Mouse (Mus musculus) embryonic facial prominence, embryonic 15.5 days (tissue): ENCODE measurements around the gene Rmi2. TPM values are rescaled to one million over a fixed set of nuclear protein-coding genes. Genes with fewer than 3 reads are reported as not detected.
"Not testable (repeated sequence)": the region's sequence is repeated elsewhere in the genome, so short reads cannot be mapped to it uniquely, and the experiment has no call there.

ENCODE experiments used
- ATAC-seq: fragments of 200-750 bp; cut with Nextera tagmentation; 2 replicates; pipeline ENCODE4 v1.8.0; 2017; ENCODE audit warnings: low read depth, moderate TSS enrichment; ENCODE audit not compliant: insufficient number of reproducible peaks, low FRiP score, low TSS enrichment
- H3K27ac ChIP-seq: fragments of 300-500 bp; sonication (generic); replicated peaks from 2 replicates; pipeline ENCODE4 v1.5.1; 2015; ENCODE audit warnings: mild to moderate bottlenecking, inconsistent platforms
- H3K27me3 ChIP-seq: fragments of 300-500 bp; sonication (generic); 2 replicates; pipeline ENCODE4 v1.6.1; 2015; ENCODE audit warnings: inconsistent platforms
- H3K36me3 ChIP-seq: fragments of 300-500 bp; sonication (generic); 2 replicates; pipeline ENCODE4 v1.6.1; 2015; ENCODE audit warnings: mild to moderate bottlenecking, inconsistent platforms
- H3K4me1 ChIP-seq: fragments of 300-500 bp; sonication (generic); 2 replicates; pipeline ENCODE4 v1.6.1; 2015; ENCODE audit warnings: inconsistent platforms
- H3K4me2 ChIP-seq: fragments of 300-500 bp; sonication (generic); replicated peaks from 2 replicates; pipeline ENCODE4 v1.6.1; 2015; ENCODE audit warnings: mild to moderate bottlenecking, inconsistent platforms
- H3K4me3 ChIP-seq: fragments of 300-500 bp; sonication (generic); replicated peaks from 2 replicates; pipeline ENCODE4 v1.5.1; 2015; ENCODE audit warnings: mild to moderate bottlenecking, inconsistent platforms
- H3K9ac ChIP-seq: fragments of 300-500 bp; sonication (generic); 2 replicates; pipeline ENCODE4 v1.6.1; 2015; ENCODE audit warnings: inconsistent platforms
- H3K9me3 ChIP-seq: fragments of 300-500 bp; sonication (generic); replicated peaks from 2 replicates; pipeline ENCODE4 v1.6.1; 2016; ENCODE audit warnings: inconsistent platforms
- WGBS: fragments of 180-500 bp; shearing (Covaris S2); methylation state at CpG from one replicate; pipeline ENCODE4 v1.1.7; 2015; 5-methylcytosine and 5-hydroxymethylcytosine counted together
- polyA plus RNA-seq: library from polyadenylated mRNA; unstranded; fragments of >200 nt; fragmentation: Nextera tagmentation; extraction: Ambion mirVana; gene quantifications from 2 replicates; pipeline ENCODE4 v1.2.1, GENCODE M21; 2015

The Rmi2 gene
- polyA plus RNA-seq, 1 experiment from 2014 or later: 3.0 TPM

GRCm38 (mm10) chr16:10845952-10846351 lies 11.1 kb downstream of the Rmi2 start:
- no peak for ATAC-seq
- Histone ChIP-seq H3K4me2 (no peak overlapping the region), H3K36me3 (no peaks in the 10 kb centered on the region), H3K9me3 (no peaks in the 10 kb centered on the region), H3K4me1 (peaks cover 59% of the 10 kb centered on the region), H3K27ac (no peak overlapping the region), H3K9ac (no peak overlapping the region), H3K4me3 (no peak overlapping the region), H3K27me3 (no peaks in the 10 kb centered on the region)
- 79% methylated on average over 6 of the region's 6 CpGs for WGBS

- WGBS: 54% methylated on average over 4 of the region's 4 CpGs
- Histone ChIP-seq H3K27ac (no peak overlapping the region), H3K4me2 (no peak overlapping the region), H3K9me3 (no peaks in the 10 kb centered on the region), H3K9ac (no peak overlapping the region), H3K4me1 (peaks cover 65% of the 10 kb centered on the region), H3K36me3 (no peaks in the 10 kb centered on the region), H3K27me3 (no peaks in the 10 kb centered on the region), H3K4me3 (no peak overlapping the region)
- ATAC-seq: no peak
These were observed 11.6 kb downstream of the Rmi2 start for GRCm38 (mm10) chr16:10846503-10846902.

- H3K27ac ChIP-seq: peak overlapping the region; percentile 89
- H3K36me3 ChIP-seq: no peaks in the 10 kb centered on the region
- no peak overlapping the region for H3K4me3 ChIP-seq
- H3K4me1 ChIP-seq: peaks cover 44% of the 10 kb centered on the region
- 33% methylated on average over 12 of the region's 12 CpGs for WGBS
- no peak overlapping the region for H3K9ac ChIP-seq
- no peaks in the 10 kb centered on the region for H3K27me3 ChIP-seq
- no peaks in the 10 kb centered on the region for H3K9me3 ChIP-seq
- peak; percentile 52 for ATAC-seq
- 0 out of 2 replicates have a peak overlapping the region, but pooled peaks have one; percentile 0 for H3K4me2 ChIP-seq
These were observed 15.4 kb downstream of the Rmi2 start for GRCm38 (mm10) chr16:10849965-10850861.

GRCm38 (mm10) chr16:10850905-10851304 lies 16.0 kb downstream of the Rmi2 start:
- Histone ChIP-seq H3K9me3 (no peaks in the 10 kb centered on the region), H3K27ac (peak overlapping the region; percentile 89), H3K4me3 (no peak overlapping the region), H3K4me2 (no peak overlapping the region), H3K27me3 (no peaks in the 10 kb centered on the region), H3K9ac (no peak overlapping the region), H3K36me3 (no peaks in the 10 kb centered on the region), H3K4me1 (peaks cover 44% of the 10 kb centered on the region)
- whole genome bisulfite sequencing: 48% methylated on average over 4 of the region's 4 CpGs
- ATAC-seq: no peak

- H3K4me3 ChIP-seq, H3K9ac ChIP-seq: not testable (repeated sequence)
These were observed 17.4 kb downstream of the Rmi2 start for GRCm38 (mm10) chr16:10852216-10852615.

GRCm38 (mm10) chr16:10859726-10860245 lies 24.9 kb downstream of the Rmi2 start:
- no peaks in the 10 kb centered on the region for H3K36me3 ChIP-seq
- H3K27me3 ChIP-seq: no peaks in the 10 kb centered on the region
- H3K4me2 ChIP-seq: no peak overlapping the region
- no peak overlapping the region for H3K27ac ChIP-seq
- H3K4me3 ChIP-seq: no peak overlapping the region
- H3K9ac ChIP-seq: no peak overlapping the region
- 85% methylated on average over 7 of the region's 7 CpGs for WGBS
- no peak for ATAC-seq
- H3K4me1 ChIP-seq: peaks cover 11% of the 10 kb centered on the region; the same call in 1 of the 2 replicates
- H3K9me3 ChIP-seq: no peaks in the 10 kb centered on the region

More at GRCm38 (mm10) chr16:10852216-10852615, 17.4 kb downstream of the Rmi2 start:
- ATAC-seq, H3K27me3 ChIP-seq, H3K4me2 ChIP-seq, H3K27ac ChIP-seq, H3K36me3 ChIP-seq, H3K9me3 ChIP-seq: not testable (repeated sequence)
- peaks cover 38% of the 10 kb centered on the region for H3K4me1 ChIP-seq
- WGBS: 90% methylated on average over 10 of the region's 10 CpGs

- Histone ChIP-seq H3K4me1 (peaks cover 23% of the 10 kb centered on the region), H3K9ac (no peak overlapping the region), H3K4me3 (no peak overlapping the region), H3K9me3 (no peaks in the 10 kb centered on the region), H3K27me3 (no peaks in the 10 kb centered on the region), H3K4me2 (no peak overlapping the region), H3K27ac (no peak overlapping the region), H3K36me3 (no peaks in the 10 kb centered on the region)
- ATAC-seq: no peak
- 67% methylated on average over 3 of the region's 3 CpGs for WGBS
These were observed 26.5 kb downstream of the Rmi2 start for GRCm38 (mm10) chr16:10861408-10861807.

GRCm38 (mm10) chr16:10864833-10865591 lies 30.2 kb downstream of the Rmi2 start:
- H3K9me3 ChIP-seq: no peaks in the 10 kb centered on the region
- H3K4me1 ChIP-seq: peaks cover 35% of the 10 kb centered on the region
- no peaks in the 10 kb centered on the region for H3K27me3 ChIP-seq
- ATAC-seq: no peak
- H3K27ac ChIP-seq: no peak overlapping the region
- no peak overlapping the region for H3K9ac ChIP-seq
- H3K36me3 ChIP-seq: no peaks in the 10 kb centered on the region
- WGBS: 76% methylated on average over 6 of the region's 6 CpGs
- H3K4me3 ChIP-seq: no peak overlapping the region
- H3K4me2 ChIP-seq: no peak overlapping the region

- Histone ChIP-seq H3K27ac (no peak overlapping the region), H3K27me3 (no peaks in the 10 kb centered on the region), H3K36me3 (no peaks in the 10 kb centered on the region), H3K4me3 (no peak overlapping the region), H3K9ac (no peak overlapping the region), H3K9me3 (no peaks in the 10 kb centered on the region), H3K4me2 (no peak overlapping the region), H3K4me1 (peaks cover 35% of the 10 kb centered on the region)
- no peak for ATAC-seq
These were observed 30.7 kb downstream of the Rmi2 start for GRCm38 (mm10) chr16:10865592-10865987.

GRCm38 (mm10) chr16:10866841-10867240 lies 32.0 kb downstream of the Rmi2 start:
- H3K36me3 ChIP-seq: no peaks in the 10 kb centered on the region
- H3K9ac ChIP-seq: no peak overlapping the region
- peak overlapping the region; percentile 34; the same call in 1 of the 2 replicates for H3K27ac ChIP-seq
- H3K4me1 ChIP-seq: peaks cover 24% of the 10 kb centered on the region
- no peaks in the 10 kb centered on the region for H3K9me3 ChIP-seq
- H3K4me2 ChIP-seq: no peak overlapping the region
- H3K27me3 ChIP-seq: no peaks in the 10 kb centered on the region
- ATAC-seq: no peak
- no peak overlapping the region for H3K4me3 ChIP-seq
- WGBS: 65% methylated on average over 8 of the region's 8 CpGs

GRCm38 (mm10) chr16:10867501-10867900 lies 32.6 kb downstream of the Rmi2 start:
- Histone ChIP-seq H3K27me3 (no peaks in the 10 kb centered on the region), H3K27ac (no peak overlapping the region), H3K36me3 (no peaks in the 10 kb centered on the region), H3K9me3 (no peaks in the 10 kb centered on the region), H3K9ac (no peak overlapping the region), H3K4me1 (peaks cover 24% of the 10 kb centered on the region), H3K4me2 (no peak overlapping the region), H3K4me3 (no peak overlapping the region)
- ATAC-seq: no peak
- WGBS: 86% methylated on average over 2 of the region's 2 CpGs
